Mouse (Mus musculus) kidney, postnatal 0 days (tissue): ENCODE results near the gene Tpk1. TPM values are rescaled to one million over a fixed set of nuclear protein-coding genes. Genes with fewer than 3 reads are reported as not detected.

ENCODE experiments used
- ATAC-seq: fragments of 200-750 bp; cut with Nextera tagmentation; replicated peaks from 2 replicates; pipeline ENCODE4 v1.8.0; 2017; ENCODE audit warnings: low read depth, moderate number of reproducible peaks, moderate TSS enrichment, moderate library complexity; ENCODE audit not compliant: low FRiP score
- DNase-seq: peaks from one replicate; pipeline ENCODE4 v3.0.0-alpha.2; 2016; ENCODE audit warnings: low spot score
- H3K27ac ChIP-seq: fragments of 300-500 bp; sonication (generic); 2 replicates; pipeline ENCODE4 v1.5.1; 2014; ENCODE audit warnings: mild to moderate bottlenecking
- H3K27me3 ChIP-seq: fragments of 300-500 bp; sonication (generic); 2 replicates; pipeline ENCODE4 v1.6.1; 2014; ENCODE audit warnings: low read length, mixed read lengths; ENCODE audit not compliant: insufficient read depth
- H3K36me3 ChIP-seq: fragments of 300-500 bp; sonication (generic); 2 replicates; pipeline ENCODE4 v1.6.1; 2014; ENCODE audit warnings: low read length, mixed read lengths; ENCODE audit not compliant: insufficient read depth
- H3K4me1 ChIP-seq: fragments of 300-500 bp; sonication (generic); replicated peaks from 2 replicates; pipeline ENCODE4 v1.6.1; 2014; ENCODE audit warnings: antibody characterized with exemption, low read length, mixed read lengths; ENCODE audit not compliant: insufficient read depth
- H3K4me2 ChIP-seq: fragments of 300-500 bp; sonication (generic); 2 replicates; pipeline ENCODE4 v1.6.1; 2014; ENCODE audit warnings: mild to moderate bottlenecking, low read length, moderate library complexity, mixed read lengths
- H3K4me3 ChIP-seq: fragments of 300-500 bp; sonication (generic); replicated peaks from 2 replicates; pipeline ENCODE4 v1.5.1; 2014; ENCODE audit warnings: low read depth, low read length
- H3K9ac ChIP-seq: fragments of 300-500 bp; sonication (generic); 2 replicates; pipeline ENCODE4 v1.6.1; 2014; ENCODE audit warnings: low read depth, low read length
- H3K9me3 ChIP-seq: fragments of 300-500 bp; sonication (generic); replicated peaks from 2 replicates; pipeline ENCODE4 v1.6.1; 2016; ENCODE audit warnings: low read length, inconsistent platforms, mixed read lengths
- CTCF ChIP-seq: IDR thresholded peaks from 2 replicates; pipeline ENCODE4 v1.5.1; 2016; ENCODE audit warnings: antibody characterized with exemption, low read depth, mild to moderate bottlenecking, moderate library complexity
- WGBS: fragments of 180-500 bp; shearing (Covaris S2); extraction: QIAGEN DNeasy Blood & Tissue Kit; methylation state at CpG from one replicate; pipeline ENCODE4 v1.1.7; 2014; 5-methylcytosine and 5-hydroxymethylcytosine counted together
- polyA plus RNA-seq: library from polyadenylated mRNA; unstranded; fragments of >200 nt; fragmentation: Nextera tagmentation; extraction: Ambion mirVana; gene quantifications from 2 replicates; pipeline ENCODE4 v1.2.1, GENCODE M21; 2015

The Tpk1 gene
- polyA plus RNA-seq, 1 experiment from 2014 or later: 29.5 TPM

GRCm38 (mm10) chr6:43402219-43402997 lies 263.7 kb downstream of the Tpk1 start:
- no peak overlapping the region for H3K4me2 ChIP-seq
- DNase-seq: no peak
- H3K9ac ChIP-seq: no peak overlapping the region
- WGBS: 77% methylated on average over 6 of the region's 6 CpGs
- no peaks in the 10 kb centered on the region for H3K4me1 ChIP-seq
- H3K27me3 ChIP-seq: no peaks in the 10 kb centered on the region
- no peak for ATAC-seq
- no peaks in the 10 kb centered on the region for H3K9me3 ChIP-seq
- TF ChIP-seq CTCF: no peak
- H3K27ac ChIP-seq: no peak overlapping the region
- no peaks in the 10 kb centered on the region for H3K36me3 ChIP-seq
- no peak overlapping the region for H3K4me3 ChIP-seq

GRCm38 (mm10) chr6:43396426-43396825 lies 269.7 kb downstream of the Tpk1 start:
- Histone ChIP-seq H3K36me3 (no peaks in the 10 kb centered on the region), H3K4me2 (no peak overlapping the region), H3K4me1 (no peaks in the 10 kb centered on the region), H3K4me3 (no peak overlapping the region), H3K9ac (no peak overlapping the region), H3K27ac (no peak overlapping the region), H3K9me3 (no peaks in the 10 kb centered on the region), H3K27me3 (no peaks in the 10 kb centered on the region)
- no peak for TF ChIP-seq CTCF
- ATAC-seq (no peak), DNase-seq (no peak)
- 96% methylated on average over 1 of the region's 1 CpGs for WGBS

- Histone ChIP-seq H3K27ac (no peak overlapping the region), H3K27me3 (no peaks in the 10 kb centered on the region), H3K9ac (no peak overlapping the region), H3K4me2 (no peak overlapping the region), H3K9me3 (no peaks in the 10 kb centered on the region), H3K36me3 (no peaks in the 10 kb centered on the region), H3K4me1 (no peaks in the 10 kb centered on the region), H3K4me3 (no peak overlapping the region)
- TF ChIP-seq CTCF: peak; percentile 55
- DNase-seq (peak; percentile 70), ATAC-seq (no peak)
- 64% methylated on average over 2 of the region's 2 CpGs for WGBS
Measured at GRCm38 (mm10) chr6:43395538-43395937, 270.5 kb downstream of the Tpk1 start.

GRCm38 (mm10) chr6:43391358-43391757 lies 274.7 kb downstream of the Tpk1 start:
- Histone ChIP-seq H3K36me3 (no peaks in the 10 kb centered on the region), H3K9ac (no peak overlapping the region), H3K4me3 (no peak overlapping the region), H3K4me2 (no peak overlapping the region), H3K9me3 (no peaks in the 10 kb centered on the region), H3K4me1 (no peaks in the 10 kb centered on the region), H3K27me3 (no peaks in the 10 kb centered on the region), H3K27ac (no peak overlapping the region)
- no peak for TF ChIP-seq CTCF
- DNase-seq: no peak
- 83% methylated on average over 1 of the region's 1 CpGs for WGBS
- no peak for ATAC-seq

- H3K4me2 ChIP-seq: no peak overlapping the region
- H3K9me3 ChIP-seq: no peaks in the 10 kb centered on the region
- no peak overlapping the region for H3K27ac ChIP-seq
- no peak overlapping the region for H3K9ac ChIP-seq
- H3K4me1 ChIP-seq: no peaks in the 10 kb centered on the region
- H3K4me3 ChIP-seq: no peak overlapping the region
- DNase-seq: peak; percentile 75
- H3K36me3 ChIP-seq: no peaks in the 10 kb centered on the region
- WGBS: 53% methylated on average over 1 of the region's 1 CpGs
- peak; percentile 66; the same call in 1 of the 2 replicates for ATAC-seq
- TF ChIP-seq CTCF: no peak
- no peaks in the 10 kb centered on the region for H3K27me3 ChIP-seq
Measured at GRCm38 (mm10) chr6:43387273-43387672, 278.8 kb downstream of the Tpk1 start.

GRCm38 (mm10) chr6:43384841-43385240 lies 281.2 kb downstream of the Tpk1 start:
- no peak overlapping the region for H3K27ac ChIP-seq
- no peak overlapping the region for H3K4me2 ChIP-seq
- no peaks in the 10 kb centered on the region for H3K36me3 ChIP-seq
- H3K27me3 ChIP-seq: no peaks in the 10 kb centered on the region
- no peak for TF ChIP-seq CTCF
- no peak overlapping the region for H3K4me3 ChIP-seq
- DNase-seq (no peak), ATAC-seq (no peak)
- no peaks in the 10 kb centered on the region for H3K9me3 ChIP-seq
- H3K4me1 ChIP-seq: no peaks in the 10 kb centered on the region
- H3K9ac ChIP-seq: no peak overlapping the region
- WGBS: 41% methylated on average over 3 of the region's 3 CpGs
